Mouse (Mus musculus) cerebellum, adult 8-10 months (tissue): ENCODE data around the gene Hoxc12.
A peak's percentile ranks its signal among the peaks of the same experiment; 100 is the strongest.

Source experiments
- DNase-seq: peaks from one replicate; pipeline ENCODE4 v3.0.0; 2022

Gene Hoxc12

DNA sequence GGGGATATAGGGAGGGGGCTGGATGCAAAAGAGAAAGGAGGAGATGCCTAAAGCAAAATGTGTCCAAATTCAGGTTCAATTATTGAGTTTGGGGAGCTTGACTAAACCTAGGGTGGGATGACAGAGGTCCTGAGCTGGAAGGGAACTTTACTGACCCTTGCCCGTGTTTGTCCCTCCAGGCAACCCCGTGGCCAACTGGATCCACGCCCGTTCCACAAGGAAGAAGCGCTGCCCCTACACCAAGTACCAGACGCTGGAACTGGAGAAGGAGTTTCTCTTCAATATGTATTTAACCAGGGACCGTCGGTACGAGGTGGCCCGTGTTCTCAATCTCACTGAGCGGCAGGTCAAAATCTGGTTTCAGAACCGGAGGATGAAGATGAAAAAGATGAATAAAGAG is 47.2 kb downstream of the Hoxc12 start:
- DNase-seq, result no peak

GRCm38 (mm10) chr15:102984521-102984920 is 48.0 kb downstream of the Hoxc12 start:
- no peak for DNase-seq

GRCm38 (mm10) chr15:102984925-102985324 is 48.4 kb downstream of the Hoxc12 start:
- DNase-seq, result no peak

DNA sequence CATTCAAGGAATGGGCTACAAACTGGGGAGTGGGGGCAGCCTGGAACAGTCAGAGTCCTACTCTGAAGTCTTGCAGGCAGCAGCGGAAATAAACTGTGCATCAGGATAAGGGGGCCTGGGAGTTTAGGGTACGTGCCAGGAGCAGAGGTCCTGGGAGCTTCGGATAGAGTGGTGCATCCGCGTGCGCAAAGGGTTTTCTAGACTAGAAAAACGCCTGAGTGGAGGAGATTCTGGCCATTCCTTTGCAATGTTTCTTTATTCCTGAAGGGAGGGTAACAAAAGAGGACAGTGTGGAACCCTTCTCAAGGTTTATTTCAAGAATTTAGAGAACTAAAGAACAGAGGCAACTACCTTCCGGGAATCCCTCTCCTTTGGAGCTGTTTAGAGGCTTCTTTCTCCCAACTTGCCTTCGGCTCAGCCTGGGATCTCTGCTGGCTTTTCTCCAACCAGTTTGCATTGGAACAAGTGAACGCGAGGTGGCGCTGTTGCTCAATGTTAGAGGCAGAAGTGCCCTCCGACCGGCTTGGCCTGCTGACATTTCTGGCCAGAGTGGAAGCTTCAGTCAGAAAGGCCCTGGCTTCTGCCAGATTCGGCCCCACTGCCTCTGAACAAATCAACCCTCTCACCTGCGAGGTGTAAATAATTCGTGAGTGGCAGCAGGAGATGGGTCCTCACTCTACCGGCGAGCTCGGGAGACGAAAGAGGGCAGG is 50.7 kb downstream of the Hoxc12 start:
- DNase-seq, result peak; percentile 90

DNA sequence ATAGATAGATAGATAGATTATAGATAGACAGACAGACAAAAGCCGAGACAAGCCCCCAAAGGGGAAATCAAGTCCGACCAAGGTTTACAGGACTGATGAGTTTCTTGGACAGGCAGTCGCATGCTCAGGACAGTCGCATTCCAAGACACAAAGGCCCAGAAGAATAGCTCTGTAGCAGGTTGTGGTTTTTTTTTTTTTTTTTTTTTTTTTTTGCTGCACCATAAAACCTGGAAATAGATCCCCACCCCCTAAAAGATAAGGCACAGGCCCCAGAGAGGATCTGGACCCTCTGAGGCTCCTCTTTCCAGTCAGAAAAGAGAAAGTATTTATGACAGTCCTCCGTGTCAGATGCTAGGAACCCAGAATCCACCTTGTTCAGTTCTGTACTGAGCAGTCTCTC is 51.5 kb downstream of the Hoxc12 start:
- DNase-seq, result no peak
